Mouse (Mus musculus) colon, adult 2 months (tissue): ENCODE data around the gene Sun2. TPM values are rescaled to one million over a fixed set of nuclear protein-coding genes. Genes with fewer than 3 reads are reported as not detected.

ENCODE experiments used
- polyA plus RNA-seq: library from polyadenylated mRNA; depleted of rRNA; stranded (reverse); fragments of >200 nt; gene quantifications from 2 replicates; pipeline ENCODE4 v1.2.3, GENCODE M21; 2012; rRNA removed

Gene Sun2
- 63.5 and 69.7 TPM in 2 replicates for polyA plus RNA-seq

DNA sequence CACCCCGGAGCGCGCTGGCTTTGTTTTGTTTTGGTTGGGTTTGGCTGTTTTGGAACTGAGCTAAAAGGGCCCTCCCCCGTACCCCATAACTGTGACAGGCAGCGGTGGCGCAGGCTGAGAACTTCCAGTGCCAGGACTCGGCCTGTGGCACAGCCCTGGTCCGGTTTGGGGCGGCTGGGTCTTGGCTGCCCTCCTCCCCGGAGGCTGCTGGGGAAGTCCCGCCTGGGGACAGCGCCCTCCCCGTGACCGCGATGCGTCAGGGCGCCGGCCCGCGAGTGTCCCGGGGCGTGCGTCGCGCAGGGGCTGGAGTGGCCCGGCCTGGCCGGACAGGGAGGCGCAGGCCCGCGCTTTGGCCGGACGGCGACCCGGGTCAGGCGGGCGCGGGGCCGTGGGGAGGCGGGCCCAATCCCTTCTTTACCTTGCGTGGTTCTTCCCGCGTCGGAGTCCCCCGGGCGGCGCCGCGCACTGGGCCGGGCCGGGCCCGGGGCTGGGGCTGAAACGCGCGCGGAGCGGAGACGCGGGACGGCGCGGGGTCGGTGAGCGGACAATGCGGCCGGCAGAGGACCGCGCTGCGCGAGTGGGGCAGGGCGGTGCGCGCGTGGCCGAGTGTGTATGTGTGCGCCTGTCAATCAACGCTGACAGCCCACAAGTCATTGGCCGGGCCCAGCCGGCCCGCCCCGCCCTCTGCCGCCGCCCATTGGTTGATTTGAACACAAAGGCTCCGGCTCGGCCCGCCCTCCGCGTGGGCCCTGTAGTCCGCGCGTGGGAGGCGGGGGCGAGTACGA is at the start of gene Sun2:
Sun2 (minus strand) TSS at position 616 of the 785 bp plus-strand sequence.

DNA sequence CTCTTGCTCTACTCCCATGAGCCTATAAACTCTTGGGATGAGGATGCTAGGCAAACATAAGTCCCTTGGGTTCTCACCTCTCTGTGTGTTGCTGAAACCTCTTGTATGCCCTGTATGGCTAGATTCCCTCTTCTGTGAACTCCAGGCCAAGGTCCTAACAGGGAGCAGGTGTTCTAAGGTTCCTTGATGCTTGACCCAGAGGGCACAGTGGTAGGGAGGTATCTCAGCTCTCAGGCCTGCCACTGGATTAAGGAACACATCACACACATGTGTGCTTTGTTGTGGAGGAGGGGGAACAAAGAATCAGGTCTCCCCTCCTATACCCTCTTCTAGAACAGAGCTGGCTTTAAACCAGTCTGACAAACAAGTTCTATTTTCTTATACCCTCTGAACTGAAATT is 35.4 kb upstream of the Sun2 start, which contains the start of gene Dnal4:
Dnal4 (minus strand) TSS at position 101 of the 400 bp plus-strand sequence.

GRCm38 (mm10) chr15:79690426-79691022 is 51.8 kb downstream of the Sun2 start, which contains the start of gene Gtpbp1:
TSS of gene Gtpbp1 (plus strand) at chr15:79690845.

GRCm38 (mm10) chr15:79687646-79688267 is 54.6 kb downstream of the Sun2 start, which contains the start of gene Josd1:
TSS of gene Josd1 (minus strand) at chr15:79687919.

Other genes with a start within 250 kb of the Sun2 start
- gene Kcnj4, start 237.3 kb downstream of the Sun2 start, polyA plus RNA-seq: not detected in 2 replicates
- gene Kdelr3, start 226.1 kb downstream of the Sun2 start, polyA plus RNA-seq: 33.4 and 44.5 TPM in 2 replicates
- 137 and 181 TPM in 2 replicates for gene Ddx17, start 195.8 kb downstream of the Sun2 start, polyA plus RNA-seq
- 0.05 TPM in 1 of 2 replicates, not detected in the other for gene Dmc1, start 137.4 kb downstream of the Sun2 start, polyA plus RNA-seq
- 0.43 and 0.61 TPM in 2 replicates for gene Fam227a, start 83.6 kb downstream of the Sun2 start, polyA plus RNA-seq
- 8.7 and 9.6 TPM in 2 replicates for gene Cby1, start 83.3 kb downstream of the Sun2 start, polyA plus RNA-seq
- 26.9 and 31.4 TPM in 2 replicates for gene Tomm22, start 71.7 kb downstream of the Sun2 start, polyA plus RNA-seq
- 24.1 and 32.1 TPM in 2 replicates for gene Josd1, start 54.6 kb downstream of the Sun2 start, polyA plus RNA-seq
- 35.0 and 38.2 TPM in 2 replicates for gene Gtpbp1, start 51.7 kb downstream of the Sun2 start, polyA plus RNA-seq
- 30.5 and 47.3 TPM in 2 replicates for gene Dnal4, start 35.3 kb upstream of the Sun2 start, polyA plus RNA-seq
- gene Nptxr, start 62.2 kb upstream of the Sun2 start, polyA plus RNA-seq: 2.3 and 2.6 TPM in 2 replicates
- 3.5 TPM in 1 of 2 replicates, not detected in the other for gene Npcd, start 91.7 kb upstream of the Sun2 start, polyA plus RNA-seq
- 36.0 and 41.6 TPM in 2 replicates for gene Cbx6, start 92.2 kb upstream of the Sun2 start, polyA plus RNA-seq
- 17.2 and 22.7 TPM in 2 replicates for gene Apobec3, start 149.1 kb upstream of the Sun2 start, polyA plus RNA-seq
- 27.0 and 44.0 TPM in 2 replicates for gene Cbx7, start 228.6 kb upstream of the Sun2 start, polyA plus RNA-seq